Mouse (Mus musculus) cerebellum, adult 8-10 months (tissue): ENCODE results near the gene Nfkbib.

Experiments
- DNase-seq: peaks from one replicate; pipeline ENCODE4 v3.0.0; 2022

Nfkbib gene

GRCm38 (mm10) chr7:28767462-28767965 is at the start of gene Nfkbib:
Nfkbib (minus strand) TSS chr7:28767512.
- DNase-seq = peak; percentile 35

GRCm38 (mm10) chr7:28816920-28817319 is 49.6 kb upstream of the Nfkbib start:
- no peak for DNase-seq

- DNase-seq = no peak
These were observed 48.9 kb upstream of the Nfkbib start for GRCm38 (mm10) chr7:28816201-28816600.

GRCm38 (mm10) chr7:28815230-28815629 is 47.9 kb upstream of the Nfkbib start:
- no peak for DNase-seq

- DNase-seq = no peak
These were observed 47.2 kb upstream of the Nfkbib start for GRCm38 (mm10) chr7:28814306-28815034.

- DNase-seq = no peak
These were observed 45.6 kb upstream of the Nfkbib start for GRCm38 (mm10) chr7:28812949-28813348.

GRCm38 (mm10) chr7:28812436-28812835 is 45.1 kb upstream of the Nfkbib start:
- DNase-seq = no peak

GRCm38 (mm10) chr7:28811640-28812275 is 44.4 kb upstream of the Nfkbib start:
- no peak for DNase-seq

GRCm38 (mm10) chr7:28811228-28811627 is 43.9 kb upstream of the Nfkbib start:
- peak; percentile 88 for DNase-seq

- DNase-seq = peak; percentile 99
These were observed 43.1 kb upstream of the Nfkbib start for GRCm38 (mm10) chr7:28810107-28811066.

GRCm38 (mm10) chr7:28809401-28810089 is 42.2 kb upstream of the Nfkbib start:
- DNase-seq = peak; percentile 62

GRCm38 (mm10) chr7:28808957-28809393 is 41.7 kb upstream of the Nfkbib start:
- DNase-seq = peak; percentile 96

- DNase-seq = no peak
These were observed 41.1 kb upstream of the Nfkbib start, which contains the start of gene Hnrnpl for GRCm38 (mm10) chr7:28808221-28808941. Hnrnpl (plus strand) TSS chr7:28808541.

- DNase-seq = no peak
These were observed 40.4 kb upstream of the Nfkbib start for GRCm38 (mm10) chr7:28807641-28808220.

GRCm38 (mm10) chr7:28806869-28807268 is 39.6 kb upstream of the Nfkbib start:
- DNase-seq = no peak

- no peak for DNase-seq
These were observed 36.4 kb upstream of the Nfkbib start for GRCm38 (mm10) chr7:28803756-28804155.

GRCm38 (mm10) chr7:28802846-28803588 is 35.7 kb upstream of the Nfkbib start:
- no peak for DNase-seq

- no peak for DNase-seq
These were observed 34.8 kb upstream of the Nfkbib start for GRCm38 (mm10) chr7:28801901-28802670.

- DNase-seq = no peak
These were observed 34.1 kb upstream of the Nfkbib start for GRCm38 (mm10) chr7:28801451-28801850.

- DNase-seq = no peak
These were observed 32.7 kb upstream of the Nfkbib start for GRCm38 (mm10) chr7:28799994-28800393.
